19 mouse cellular contexts compared by ENCODE assay signal in genomic region chr8:26887551-26887950, GRCm38 (mm10).
DNase-seq lines count a peak whose midpoint lies in the region; ATAC-seq and TF ChIP-seq lines count a peak whose summit lies in the region.
"Had no signal": no experiment of that assay in that cellular context is flagged by ENCODE, and none has a peak within 500 bp of the region (broad histone marks: within the 10 kb centered on the region; RNA-seq: fewer than 3 reads in every experiment).

No protein-coding gene starts in this region.

- H3K27ac ChIP-seq in heart, embryonic 14.5 days (replicated peaks in 1 of 2; ENCODE audit: control insufficient read depth in 1 of 2, insufficient read depth in 1 of 2, low read depth in 2 of 2, low read length in 2 of 2): peak overlapping the region; percentile 18 to 66; a peak in 3 of 4 replicates
- H3K27ac ChIP-seq in lung, embryonic 16.5 days (ENCODE audit: low read length): no peak overlapping the region
- H3K27ac ChIP-seq in intestine, postnatal 0 days (ENCODE audit: low read depth, low read length): no peak overlapping the region
- H3K27ac ChIP-seq: limb, embryonic 12.5 days; liver, embryonic 13.5 days; lung, embryonic 15.5 days; midbrain, embryonic 15.5 days had no signal

- H3K4me1 ChIP-seq in heart, embryonic 14.5 days (ENCODE audit: control insufficient read depth in 2 of 2, insufficient read depth in 2 of 2, low read length in 2 of 2): peaks cover 40 to 49% of the 10 kb centered on the region in 2 experiments
- peaks cover 23% of the 10 kb centered on the region for H3K4me1 ChIP-seq in lung, embryonic 16.5 days (replicated peaks; ENCODE audit: control insufficient read depth, insufficient read depth, low read length)
- H3K4me1 ChIP-seq in intestine, postnatal 0 days (replicated peaks; ENCODE audit: control insufficient read depth, insufficient read depth, low read length): no peaks in the 10 kb centered on the region; the same call in 1 of the 2 replicates
- H3K4me1 ChIP-seq: liver, embryonic 13.5 days; megakaryocyte, embryonic 14.5 days; midbrain, embryonic 15.5 days had no signal

- no peak overlapping the region for H3K4me2 ChIP-seq in heart, embryonic 14.5 days (ENCODE audit: low read length)
- H3K4me2 ChIP-seq in lung, embryonic 16.5 days (ENCODE audit: low read depth, low read length): no peak overlapping the region
- no peak overlapping the region for H3K4me2 ChIP-seq in intestine, postnatal 0 days (replicated peaks; ENCODE audit: low read depth)
- H3K4me2 ChIP-seq: limb, embryonic 12.5 days; liver, embryonic 13.5 days; lung, embryonic 15.5 days; midbrain, embryonic 15.5 days had no signal

- H3K9ac ChIP-seq in heart, embryonic 14.5 days (ENCODE audit: low read length): no peak overlapping the region
- H3K9ac ChIP-seq in lung, embryonic 16.5 days (ENCODE audit: low read length): peak overlapping the region; percentile 5; the same call in 1 of the 2 replicates
- no peak overlapping the region for H3K9ac ChIP-seq in intestine, postnatal 0 days (ENCODE audit: low read depth, low read length)
- H3K9ac ChIP-seq: limb, embryonic 12.5 days; liver, embryonic 13.5 days; lung, embryonic 15.5 days; midbrain, embryonic 15.5 days had no signal

- H3K4me3 ChIP-seq in heart, embryonic 14.5 days (ENCODE audit: control insufficient read depth in 1 of 2, insufficient read depth in 1 of 2, low read depth in 1 of 2, low read length in 2 of 2): no peak overlapping the region
- no peak overlapping the region for H3K4me3 ChIP-seq in lung, embryonic 16.5 days (ENCODE audit: low read length)
- H3K4me3 ChIP-seq in intestine, postnatal 0 days (ENCODE audit: low read depth, low read length): no peak overlapping the region
- H3K4me3 ChIP-seq: limb, embryonic 12.5 days; liver, embryonic 13.5 days; lung, embryonic 15.5 days; megakaryocyte, embryonic 14.5 days; midbrain, embryonic 15.5 days; myocyte had no signal

- no peaks in the 10 kb centered on the region for H3K9me3 ChIP-seq in heart, embryonic 14.5 days (ENCODE audit: control insufficient read depth, low read length)
- no peaks in the 10 kb centered on the region for H3K9me3 ChIP-seq in lung, embryonic 16.5 days (ENCODE audit: control insufficient read depth, low read length)
- H3K9me3 ChIP-seq in intestine, postnatal 0 days (ENCODE audit: control insufficient read depth): no peaks in the 10 kb centered on the region
- H3K9me3 ChIP-seq: limb, embryonic 12.5 days; liver, embryonic 13.5 days; lung, embryonic 15.5 days; midbrain, embryonic 15.5 days had no signal

- no peaks in the 10 kb centered on the region for H3K36me3 ChIP-seq in heart, embryonic 14.5 days (ENCODE audit: control insufficient read depth, insufficient read depth, low read length)
- no peaks in the 10 kb centered on the region for H3K36me3 ChIP-seq in lung, embryonic 16.5 days (ENCODE audit: control insufficient read depth, insufficient read depth, low read length)
- no peaks in the 10 kb centered on the region for H3K36me3 ChIP-seq in intestine, postnatal 0 days (ENCODE audit: control insufficient read depth, insufficient read depth)
- H3K36me3 ChIP-seq: limb, embryonic 12.5 days; liver, embryonic 13.5 days; lung, embryonic 15.5 days; midbrain, embryonic 15.5 days had no signal

- 56% methylated on average over 5 of the region's 5 CpGs for WGBS in heart, embryonic 14.5 days
- WGBS in lung, embryonic 16.5 days: 75% methylated on average over 5 of the region's 5 CpGs
- WGBS in intestine, postnatal 0 days: 77% methylated on average over 5 of the region's 5 CpGs

- no peaks in the 10 kb centered on the region for H3K27me3 ChIP-seq in heart, embryonic 14.5 days (ENCODE audit: control insufficient read depth, insufficient read depth, low read length)
- H3K27me3 ChIP-seq in lung, embryonic 16.5 days (ENCODE audit: control insufficient read depth, insufficient read depth, low read depth, low read length): no peaks in the 10 kb centered on the region
- no peaks in the 10 kb centered on the region for H3K27me3 ChIP-seq in intestine, postnatal 0 days (replicated peaks; ENCODE audit: control insufficient read depth, insufficient read depth, low read length)
- H3K27me3 ChIP-seq: liver, embryonic 13.5 days; lung, embryonic 15.5 days; megakaryocyte, embryonic 14.5 days; midbrain, embryonic 15.5 days had no signal

- no peak for DNase-seq in heart, adult 8-10 months (ENCODE audit: low spot score)
- no peak for DNase-seq in lung, postnatal 36 days
- peak; percentile 33 for DNase-seq in fat pad, adult 2 months (ENCODE audit: extremely low read depth, low read depth, low spot score)
- no peak for DNase-seq in adrenal gland, postnatal 36 days
- DNase-seq: adrenal gland, postnatal 10 days; cerebellum, postnatal 14 days; liver, embryonic 13.5 days; right cerebral cortex, postnatal 14 days; spleen, adult 18-20 months; thymus, adult 18-20 months; thymus, postnatal 4 days had no signal

- no peak for TF ChIP-seq CTCF in intestine, postnatal 0 days (IDR thresholded peaks at IDR 0.05; ENCODE audit: low read depth)

- no peak for ATAC-seq in heart, embryonic 14.5 days (ENCODE audit: insufficient number of reproducible peaks, insufficient read depth, low FRiP score, low read depth)
- ATAC-seq in lung, embryonic 16.5 days (ENCODE audit: low read depth): no peak
- ATAC-seq in intestine, postnatal 0 days: no peak
- ATAC-seq: midbrain, embryonic 15.5 days had no signal

Comparison
In these comparisons a context has a peak if more than half of its experiments do, and no peak if none do; other contexts are left out.
1. H3K27ac ChIP-seq: peak in heart, embryonic 14.5 days (2 of 2); none in lung, embryonic 16.5 days (single experiment) and intestine, postnatal 0 days (single experiment).